Mouse (Mus musculus) left cerebral cortex, postnatal 14 days (tissue): ENCODE data around the gene Fam166a. TPM values are rescaled to one million over a fixed set of nuclear protein-coding genes. Genes with fewer than 3 reads are reported as not detected.

ENCODE experiments used
- DNase-seq, 2 experiments: peaks; one replicate each; pipeline ENCODE4 v3.0.0; 2021 to 2022; ENCODE audit warnings: low spot score in 2 of 2, mixed read lengths in 1 of 2
- intact Hi-C: fragments of 180-260 bp; cut with DNase I; formaldehyde crosslinking; loops from one replicate; pipeline ENCODE4 v1.15.1; 2025
- total RNA-seq, 2 experiments: library from RNA; stranded (reverse); gene quantifications; 2 replicates each; pipeline ENCODE4 v1.2.3; 2021

Fam166a gene
- total RNA-seq, 2 experiments from 2014 or later, result not detected

- DNase-seq, result no peak
- intact Hi-C loops, result no loop called here
Observed at GRCm38 (mm10) chr2:25213266-25213865, 5.2 kb upstream of the Fam166a start.

- intact Hi-C loops, result no loop called here
- no peak for DNase-seq
Observed at GRCm38 (mm10) chr2:25214444-25214843, 4.1 kb upstream of the Fam166a start, which contains the start of gene Stpg3. Stpg3 (minus strand) TSS chr2:25214637.

GRCm38 (mm10) chr2:25217666-25218065 lies 879 bp upstream of the Fam166a start:
- no peak for DNase-seq
- intact Hi-C loops, result no loop called here

DNA sequence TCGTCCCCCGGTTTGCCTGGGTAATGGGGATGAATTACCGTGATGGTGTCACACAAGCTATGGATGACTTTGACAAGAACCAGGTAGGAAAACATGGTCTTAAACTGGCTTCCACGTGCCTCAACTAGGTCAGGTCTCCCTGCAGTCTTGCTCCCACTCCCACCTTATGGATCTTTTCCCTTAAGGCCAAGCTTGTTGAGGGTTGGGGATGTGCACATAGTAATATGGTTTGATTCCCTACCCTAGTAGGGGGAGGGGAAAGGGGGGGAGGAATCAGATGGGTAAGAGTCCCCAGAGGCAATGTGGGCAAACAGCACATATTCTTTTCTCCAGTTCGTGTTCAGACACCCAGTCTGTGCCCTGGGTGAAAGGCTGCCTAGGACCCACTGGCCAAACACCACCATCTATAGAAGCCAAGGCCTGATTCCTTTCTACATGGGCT lies 2.8 kb downstream of the Fam166a start:
- intact Hi-C loops, result no loop called here
- DNase-seq, result no peak

- intact Hi-C loops, result no loop called here
- DNase-seq, result peak; percentile 75 to 77
Observed at GRCm38 (mm10) chr2:25223681-25224491, 5.3 kb downstream of the Fam166a start.

DNA sequence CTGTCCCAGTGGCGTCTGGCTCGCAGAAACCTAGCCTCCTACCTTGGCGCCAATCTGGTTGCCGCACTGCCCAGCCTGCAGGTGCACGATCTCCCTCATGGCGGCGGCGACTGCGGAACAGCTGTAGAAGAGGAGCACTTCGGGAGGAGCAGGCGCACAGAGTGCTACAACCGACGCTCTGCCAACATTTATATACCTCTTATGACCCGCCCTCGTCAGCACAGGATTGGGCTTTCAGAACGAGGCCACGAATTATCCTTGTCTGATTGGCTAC lies 5.9 kb downstream of the Fam166a start, which contains the start of gene Tubb4b:
Gene Tubb4b (minus strand): TSS at position 211 of the 274 bp plus-strand sequence.
- intact Hi-C loops, result no loop called here
- no peak for DNase-seq

GRCm38 (mm10) chr2:25224766-25225752 lies 6.5 kb downstream of the Fam166a start:
- intact Hi-C loops, result loop anchor here (5.0 kb wide), 1 partner anchor 47 kb away; the partner anchor contains the start of genes Anapc2 and Ssna1
- DNase-seq, result peak; percentile 99 to 100

- intact Hi-C loops, result loop anchor here (5.0 kb wide), 1 partner anchor 46 kb away; the partner anchor contains the start of genes Anapc2 and Ssna1
- DNase-seq, result no peak
Observed at GRCm38 (mm10) chr2:25225811-25226379, 7.3 kb downstream of the Fam166a start.

DNA sequence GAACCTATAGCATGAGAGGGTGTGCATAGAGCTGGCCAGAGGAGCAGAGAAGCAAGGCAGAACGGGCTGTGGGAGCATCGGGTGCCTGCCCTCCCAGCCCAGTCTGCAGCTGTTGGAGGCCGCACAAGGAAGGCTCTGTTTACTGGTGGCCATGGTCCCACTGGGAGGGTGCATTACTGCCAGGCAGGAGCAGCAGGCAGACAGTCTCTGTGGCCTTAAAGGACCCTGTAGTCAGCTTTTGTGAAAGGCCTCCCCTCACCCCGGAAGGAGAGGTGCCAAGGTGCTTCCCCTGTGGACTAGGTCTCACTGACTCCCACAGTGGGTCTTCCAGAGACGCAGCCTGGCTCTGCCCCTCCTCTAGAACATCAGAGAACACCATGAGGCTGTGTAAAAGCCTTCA lies 8.3 kb downstream of the Fam166a start:
- intact Hi-C loops, result loop anchor here (5.0 kb wide), 1 partner anchor 45 kb away; the partner anchor contains the start of genes Anapc2 and Ssna1
- peak; percentile 47 to 54 for DNase-seq

GRCm38 (mm10) chr2:25227406-25227805 lies 8.9 kb downstream of the Fam166a start:
- intact Hi-C loops, result loop anchor here (5.0 kb wide), 1 partner anchor 45 kb away; the partner anchor contains the start of genes Anapc2 and Ssna1
- no peak for DNase-seq

GRCm38 (mm10) chr2:25228431-25228889 lies 9.9 kb downstream of the Fam166a start:
- intact Hi-C loops, result loop anchor here (2.0 to 5.0 kb wide), 2 partner anchors 36 to 44 kb away; partner anchors contain the start of genes Anapc2 and Ssna1
- DNase-seq, result peak; percentile 81 to 96

- intact Hi-C loops, result loop anchor here (2.0 to 5.0 kb wide), 2 partner anchors 36 to 43 kb away; partner anchors contain the start of genes Anapc2 and Ssna1
- DNase-seq, result no peak
Observed at GRCm38 (mm10) chr2:25228995-25229530, 10.5 kb downstream of the Fam166a start.

- DNase-seq, result no peak
- intact Hi-C loops, result loop anchor here (2.0 to 5.0 kb wide), 2 partner anchors 37 to 43 kb away; partner anchors contain the start of genes Anapc2 and Ssna1
Observed at GRCm38 (mm10) chr2:25229582-25229981, 11.0 kb downstream of the Fam166a start.

DNA sequence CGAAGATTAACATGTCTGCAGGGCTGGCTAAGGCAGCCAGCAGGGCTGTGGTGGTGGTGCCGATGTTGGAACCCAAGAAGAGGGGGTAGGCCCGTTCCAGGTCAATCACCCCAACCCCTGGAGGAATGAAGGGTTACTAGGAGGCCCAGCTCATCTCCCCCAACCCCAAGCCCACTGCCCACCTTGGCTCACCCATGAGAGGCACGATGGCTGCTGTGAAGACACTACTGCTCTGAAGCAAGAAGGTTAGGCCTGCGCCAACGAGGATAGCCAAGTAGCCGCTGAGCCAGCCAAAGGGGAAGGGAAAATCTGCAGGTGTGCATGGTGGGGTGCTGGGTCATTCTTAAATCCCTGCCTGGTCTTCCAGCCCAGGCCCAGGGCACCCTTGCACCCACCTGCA lies 12.0 kb downstream of the Fam166a start:
- intact Hi-C loops, result no loop called here
- DNase-seq, result no peak

GRCm38 (mm10) chr2:25231038-25231437 lies 12.5 kb downstream of the Fam166a start:
- intact Hi-C loops, result no loop called here
- no peak for DNase-seq

GRCm38 (mm10) chr2:25233421-25233820 lies 14.9 kb downstream of the Fam166a start:
- no peak for DNase-seq
- intact Hi-C loops, result no loop called here

DNA sequence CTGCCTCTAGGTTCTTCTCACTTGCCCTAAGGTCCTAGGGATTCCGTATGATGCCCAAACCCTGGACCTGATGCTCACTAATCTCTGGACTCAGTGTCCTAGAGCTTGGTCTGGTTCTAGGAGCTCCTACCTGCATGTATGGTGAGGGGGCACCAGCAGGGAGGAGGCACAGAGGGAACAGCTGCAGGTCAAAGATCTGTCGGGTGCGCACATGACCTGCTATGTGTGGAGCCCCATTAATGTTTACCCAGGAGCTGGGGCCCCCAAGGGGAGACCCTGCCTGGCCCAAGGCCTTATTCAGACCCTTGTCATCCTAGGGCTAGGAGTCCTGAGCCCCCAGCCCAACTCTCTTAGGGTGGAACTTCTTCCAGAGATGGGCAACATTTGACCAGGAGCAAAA lies 15.5 kb downstream of the Fam166a start, which contains the start of gene Slc34a3:
Gene Slc34a3 (minus strand): TSS at position 315 of the 400 bp plus-strand sequence.
- intact Hi-C loops, result no loop called here
- no peak for DNase-seq

- DNase-seq, result no peak
- intact Hi-C loops, result no loop called here
Observed at GRCm38 (mm10) chr2:25234551-25235220, 16.1 kb downstream of the Fam166a start.
